Mouse (Mus musculus) neural tube, embryonic 12.5 days (tissue): Measurements from ENCODE around the gene Aspn. TPM values are rescaled to one million over a fixed set of nuclear protein-coding genes. Genes with fewer than 3 reads are reported as not detected.
"Not testable (repeated sequence)": the region's sequence is repeated elsewhere in the genome, so short reads cannot be mapped to it uniquely, and the experiment has no call there.

ENCODE experiments used
- ATAC-seq: fragments of 200-750 bp; cut with Nextera tagmentation; 2 replicates; pipeline ENCODE4 v1.8.0; 2017; ENCODE audit warnings: low read depth, mild to moderate bottlenecking, moderate TSS enrichment, moderate library complexity; ENCODE audit not compliant: low FRiP score
- H3K27ac ChIP-seq: fragments of 300-500 bp; sonication (generic); 2 replicates; pipeline ENCODE4 v1.5.1; 2016
- H3K27me3 ChIP-seq: fragments of 300-500 bp; sonication (generic); replicated peaks from 2 replicates; pipeline ENCODE4 v1.6.1; 2016; ENCODE audit warnings: mild to moderate bottlenecking
- H3K36me3 ChIP-seq: fragments of 300-500 bp; sonication (generic); 2 replicates; pipeline ENCODE4 v1.6.1; 2016; ENCODE audit warnings: mild to moderate bottlenecking
- H3K4me1 ChIP-seq: fragments of 300-500 bp; sonication (generic); 2 replicates; pipeline ENCODE4 v1.6.1; 2016
- H3K4me2 ChIP-seq: fragments of 300-500 bp; sonication (generic); replicated peaks from 2 replicates; pipeline ENCODE4 v1.6.1; 2016; ENCODE audit warnings: mild to moderate bottlenecking
- H3K4me3 ChIP-seq: fragments of 300-500 bp; sonication (generic); 2 replicates; pipeline ENCODE4 v1.5.1; 2016
- H3K9ac ChIP-seq: fragments of 300-500 bp; sonication (generic); 2 replicates; pipeline ENCODE4 v1.6.1; 2016; ENCODE audit warnings: mild to moderate bottlenecking
- H3K9me3 ChIP-seq: fragments of 300-500 bp; sonication (generic); 2 replicates; pipeline ENCODE4 v1.6.1; 2016; ENCODE audit warnings: mild to moderate bottlenecking
- WGBS: fragments of 180-500 bp; shearing (Covaris S2); methylation state at CpG from one replicate; pipeline ENCODE4 v1.1.7; 2016; 5-methylcytosine and 5-hydroxymethylcytosine counted together
- polyA plus RNA-seq: library from polyadenylated mRNA; unstranded; fragments of >200 nt; fragmentation: Nextera tagmentation; extraction: Ambion mirVana; gene quantifications from 2 replicates; pipeline ENCODE4 v1.2.1, GENCODE M21; 2016

Aspn gene
- polyA plus RNA-seq, 1 experiment from 2014 or later: 0.34 TPM

- 71% methylated on average over 2 of the region's 2 CpGs for WGBS
- H3K4me3 ChIP-seq, H3K27ac ChIP-seq, H3K4me1 ChIP-seq, ATAC-seq, H3K36me3 ChIP-seq, H3K27me3 ChIP-seq, H3K9me3 ChIP-seq, H3K9ac ChIP-seq, H3K4me2 ChIP-seq: not testable (repeated sequence)
Observed at GRCm38 (mm10) chr13:49602541-49602940, 58.3 kb downstream of the Aspn start.

- Histone ChIP-seq H3K27ac (no peak overlapping the region), H3K9ac (no peak overlapping the region), H3K4me3 (no peak overlapping the region), H3K27me3 (no peaks in the 10 kb centered on the region), H3K36me3 (no peaks in the 10 kb centered on the region), H3K4me1 (no peaks in the 10 kb centered on the region), H3K4me2 (no peak overlapping the region), H3K9me3 (no peaks in the 10 kb centered on the region)
- no peak for ATAC-seq
Observed at GRCm38 (mm10) chr13:49603603-49604002, 59.4 kb downstream of the Aspn start.

- Histone ChIP-seq H3K27me3 (no peaks in the 10 kb centered on the region), H3K27ac (no peak within 1 kb of the TSS), H3K4me1 (no peaks in the 10 kb centered on the region), H3K9me3 (no peaks in the 10 kb centered on the region), H3K36me3 (no peaks in the 10 kb centered on the region), H3K9ac (no peak within 1 kb of the TSS), H3K4me3 (no peak within 1 kb of the TSS), H3K4me2 (no peak within 1 kb of the TSS)
- ATAC-seq: no peak
- 89% methylated on average over 4 of the region's 4 CpGs for WGBS
Observed at GRCm38 (mm10) chr13:49607714-49608113, 63.5 kb downstream of the Aspn start, which contains the start of gene Ogn. TSS of gene Ogn (plus strand) at chr13:49608046.

GRCm38 (mm10) chr13:49608589-49609322 is 64.5 kb downstream of the Aspn start:
- no peaks in the 10 kb centered on the region for H3K9me3 ChIP-seq
- no peak for ATAC-seq
- H3K9ac ChIP-seq: no peak overlapping the region
- whole genome bisulfite sequencing: 80% methylated on average over 4 of the region's 4 CpGs
- no peaks in the 10 kb centered on the region for H3K4me1 ChIP-seq
- H3K36me3 ChIP-seq: no peaks in the 10 kb centered on the region
- H3K4me3 ChIP-seq: no peak overlapping the region
- no peak overlapping the region for H3K27ac ChIP-seq
- H3K27me3 ChIP-seq: no peaks in the 10 kb centered on the region
- H3K4me2 ChIP-seq: no peak overlapping the region

- H3K4me1 ChIP-seq: no peaks in the 10 kb centered on the region
- H3K9ac ChIP-seq: no peak overlapping the region
- no peak for ATAC-seq
- no peaks in the 10 kb centered on the region for H3K27me3 ChIP-seq
- H3K27ac ChIP-seq: no peak overlapping the region
- H3K4me3 ChIP-seq: no peak overlapping the region
- H3K36me3 ChIP-seq: no peaks in the 10 kb centered on the region
- no peak overlapping the region for H3K4me2 ChIP-seq
- H3K9me3 ChIP-seq: no peaks in the 10 kb centered on the region
- 91% methylated on average over 3 of the region's 3 CpGs for WGBS
Observed at GRCm38 (mm10) chr13:49617021-49617420, 72.8 kb downstream of the Aspn start.

Other genes starting within 250 kb of the Aspn start
- gene Fgd3, start 224.1 kb upstream of the Aspn start, polyA plus RNA-seq: 2.6 and 2.7 TPM in 2 replicates
- 44.5 and 49.9 TPM in 2 replicates for gene Bicd2, start 202.9 kb upstream of the Aspn start, polyA plus RNA-seq
- 16.3 TPM in 2 replicates for gene Ippk, start 123.2 kb upstream of the Aspn start, polyA plus RNA-seq
- 0.90 and 1.00 TPM in 2 replicates for gene Tes3-ps, start 51.1 kb upstream of the Aspn start, polyA plus RNA-seq
- 0.42 and 0.60 TPM in 2 replicates for gene Ecm2, start 39.6 kb upstream of the Aspn start, polyA plus RNA-seq
- 0.35 and 0.42 TPM in 2 replicates for gene Omd, start 38.0 kb downstream of the Aspn start, polyA plus RNA-seq
- gene Ogn, start 63.6 kb downstream of the Aspn start, polyA plus RNA-seq: 5.4 and 6.0 TPM in 2 replicates
- 18.3 and 18.7 TPM in 2 replicates for gene Cenpp, start 108.3 kb downstream of the Aspn start, polyA plus RNA-seq
- gene Nol8, start 108.6 kb downstream of the Aspn start, polyA plus RNA-seq: 20.1 and 22.0 TPM in 2 replicates
- 76.9 and 83.7 TPM in 2 replicates for gene Iars, start 137.7 kb downstream of the Aspn start, polyA plus RNA-seq